Mouse (Mus musculus) urinary bladder, postnatal 25 days (tissue): ENCODE measurements around the gene Osbpl9.

ENCODE experiments used
- DNase-seq: peaks from one replicate; pipeline ENCODE4 v3.0.0; 2022; ENCODE audit warnings: low spot score

The Osbpl9 gene

DNA sequence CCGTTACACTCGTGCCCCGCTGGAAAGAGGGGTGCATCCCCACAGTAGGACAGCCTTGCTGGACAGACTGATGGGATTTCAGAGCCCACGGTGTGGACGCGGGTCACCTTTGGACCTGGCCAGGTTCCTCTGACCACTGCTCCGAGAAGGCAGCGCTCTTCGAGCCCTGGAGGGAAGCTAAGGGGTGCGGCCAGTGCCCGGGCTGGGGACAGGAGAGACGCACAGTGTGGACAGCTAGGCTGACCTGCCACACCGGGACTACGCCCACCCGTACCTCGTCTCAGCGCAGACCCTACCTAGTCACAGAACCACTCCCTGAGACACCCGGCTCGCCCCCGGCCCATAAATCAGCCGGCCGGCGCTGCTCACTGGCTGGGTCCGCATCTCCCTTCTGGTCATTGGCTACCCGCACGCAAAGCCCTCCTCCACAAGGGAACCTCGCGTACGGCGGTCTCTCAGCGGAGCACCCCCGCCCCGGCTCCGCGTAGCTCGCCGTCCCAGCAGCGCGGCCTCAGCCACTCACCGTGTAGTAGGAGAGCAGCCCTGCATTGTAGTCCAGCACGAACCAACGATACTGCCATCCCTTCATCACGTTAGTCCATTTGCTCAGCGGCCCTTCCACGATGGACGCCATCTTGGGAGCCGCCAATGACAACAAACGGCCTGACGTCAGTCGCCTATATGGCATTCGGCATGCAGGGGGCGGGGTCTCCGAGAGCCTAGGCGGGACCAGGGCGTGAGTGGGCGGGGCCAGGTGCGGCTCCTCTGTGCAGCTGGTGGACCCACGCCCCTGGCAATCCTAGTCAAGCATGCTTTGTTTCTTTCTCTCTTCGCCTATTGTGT, at the start of gene Osbpl9:
TSS of gene Osbpl9 (minus strand) at position 691 of the 843 bp plus-strand sequence.
- peak; percentile 99 for DNase-seq

DNA sequence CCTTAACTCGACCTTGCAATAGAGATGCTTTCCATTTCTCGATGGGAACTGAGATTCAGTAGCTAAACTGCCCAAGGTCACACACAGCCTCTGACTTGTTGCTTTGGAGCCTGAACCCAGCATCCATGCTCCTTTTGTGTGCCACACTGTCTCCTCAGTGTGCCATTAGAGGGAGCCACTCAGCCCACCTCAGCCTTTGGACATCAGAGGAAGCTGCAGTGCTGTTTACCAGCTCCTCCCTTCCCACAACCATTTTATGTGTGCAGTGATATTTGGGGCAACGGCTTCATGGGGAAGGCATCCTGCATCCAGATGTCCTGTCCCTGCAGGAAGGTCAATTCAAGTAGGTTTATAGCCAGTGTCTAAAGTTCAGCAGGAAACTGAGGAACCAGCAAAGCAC, 49.5 kb upstream of the Osbpl9 start:
- DNase-seq = no peak

DNA sequence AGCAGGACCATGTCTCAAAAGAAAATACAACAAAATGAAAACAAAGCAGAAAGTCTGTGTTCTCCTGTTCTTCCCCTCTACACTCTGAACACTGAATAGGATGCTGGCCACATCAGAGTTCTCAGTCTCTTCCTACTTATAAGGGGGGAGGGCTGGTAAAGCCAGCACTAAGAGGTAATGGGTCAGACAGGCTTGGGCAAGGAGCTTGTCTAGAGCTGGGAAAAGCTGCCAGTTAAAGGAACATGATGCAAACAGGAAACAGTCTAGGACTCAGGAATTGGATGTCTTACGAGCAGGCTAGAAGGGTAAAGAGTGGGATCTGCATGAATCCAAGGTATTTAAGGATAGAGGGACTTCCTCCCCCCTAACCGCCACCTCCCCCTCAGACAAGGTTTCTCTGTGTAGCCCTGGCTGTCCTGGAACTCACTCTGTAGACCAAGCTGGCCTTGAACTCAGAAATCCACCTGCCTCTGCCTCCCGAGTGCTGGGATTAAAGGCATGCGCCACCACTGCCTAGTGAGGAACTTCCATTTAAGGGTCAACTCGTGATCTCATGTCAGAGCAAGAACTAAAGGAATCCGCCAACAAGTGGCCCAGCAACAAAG, 43.0 kb upstream of the Osbpl9 start:
- no peak for DNase-seq

DNA sequence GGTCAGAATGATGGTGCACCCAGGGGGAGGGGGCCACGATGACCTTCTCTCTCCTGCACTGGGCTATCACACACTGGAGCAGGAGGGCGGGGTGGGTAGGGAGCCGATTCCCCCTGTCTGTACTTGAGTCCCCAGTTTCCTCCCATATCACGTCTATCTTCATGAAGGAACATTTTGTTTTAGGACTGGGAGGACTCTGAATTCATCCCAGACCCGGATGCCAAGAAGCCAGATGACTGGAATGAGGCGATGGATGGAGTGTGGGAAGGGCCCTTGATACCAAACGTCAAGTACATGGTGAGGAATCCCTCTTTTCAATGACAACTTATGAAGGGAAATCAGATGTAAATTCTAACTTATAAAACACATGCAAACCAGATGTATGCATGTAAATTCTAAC, 42.4 kb upstream of the Osbpl9 start:
- DNase-seq = no peak

DNA sequence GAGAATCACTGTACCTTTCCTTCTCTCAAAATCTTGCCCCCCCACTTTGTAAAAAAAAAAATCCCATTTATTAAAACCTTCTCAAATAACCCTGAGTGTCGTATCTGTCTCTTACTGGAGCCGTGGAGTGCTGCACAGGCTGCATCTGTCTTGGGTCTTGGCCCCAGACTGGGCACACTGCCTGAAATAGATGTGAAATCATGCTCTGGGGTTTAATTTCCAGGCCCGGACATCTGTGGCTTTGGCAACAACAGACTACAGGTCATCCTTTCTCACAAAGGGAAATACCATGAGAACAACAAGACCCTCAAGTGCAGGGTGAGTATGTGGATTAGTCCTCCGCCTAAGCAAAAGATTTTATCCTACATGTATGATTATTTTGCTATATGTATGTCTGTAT, 39.9 kb upstream of the Osbpl9 start:
- peak; percentile 40 for DNase-seq

DNA sequence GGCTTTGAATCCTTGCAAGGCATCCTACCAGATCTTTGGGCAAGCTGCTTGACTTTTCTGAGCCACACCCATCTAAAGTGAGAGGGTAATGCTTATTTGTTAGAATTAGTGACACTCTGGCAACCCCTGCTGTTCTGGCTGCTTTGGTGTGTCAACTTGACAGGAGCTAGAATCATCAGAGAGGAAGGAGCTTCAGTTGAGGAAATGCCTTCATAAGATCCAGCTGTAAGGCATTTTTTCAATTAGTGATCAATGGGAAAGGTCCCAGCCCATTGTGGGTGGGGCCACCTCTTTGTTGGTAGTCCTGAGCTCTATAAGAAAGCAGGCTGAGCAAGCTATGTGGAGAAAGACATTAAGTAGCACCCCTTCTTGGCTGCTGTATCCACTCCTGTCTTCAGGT, 39.1 kb upstream of the Osbpl9 start:
- DNase-seq = no peak

DNA sequence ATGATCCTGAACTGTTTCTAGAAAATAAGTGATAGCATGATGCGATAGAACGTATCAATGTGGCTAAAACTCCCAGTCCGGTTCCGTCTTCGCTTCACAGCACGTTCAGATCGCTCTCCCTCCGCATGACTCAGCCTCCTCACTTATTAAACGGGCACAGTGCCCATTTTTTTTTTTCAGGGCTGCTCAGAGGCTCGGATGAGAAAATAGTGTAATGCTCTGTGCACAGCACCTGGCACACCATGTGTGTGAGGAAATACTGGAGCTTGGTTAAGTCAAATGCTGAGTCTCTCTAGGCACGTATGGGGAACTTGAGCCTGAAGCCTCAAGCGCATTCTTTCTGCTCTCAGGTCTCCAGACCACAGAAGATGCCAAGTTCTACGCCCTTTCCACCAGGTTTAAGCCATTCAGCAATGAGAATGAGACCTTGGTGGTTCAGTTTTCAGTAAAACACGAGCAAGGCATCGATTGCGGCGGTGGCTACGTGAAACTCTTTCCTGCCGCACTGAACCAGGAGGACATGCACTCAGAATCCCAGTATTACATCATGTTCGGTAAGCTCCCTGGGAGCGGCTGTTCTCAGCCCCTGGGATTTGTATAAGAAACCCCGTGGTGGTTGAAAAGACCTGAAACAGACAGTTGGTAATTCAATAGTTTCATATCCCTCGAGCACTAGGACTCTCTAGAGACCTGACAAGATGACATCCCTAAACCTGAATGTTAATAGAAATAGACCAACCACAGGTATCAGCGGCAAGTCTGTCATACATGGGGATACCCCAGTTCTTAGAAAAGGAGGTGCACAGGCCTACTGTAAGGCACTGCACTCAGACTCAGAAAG, 36.6 kb upstream of the Osbpl9 start:
- no peak for DNase-seq

DNA sequence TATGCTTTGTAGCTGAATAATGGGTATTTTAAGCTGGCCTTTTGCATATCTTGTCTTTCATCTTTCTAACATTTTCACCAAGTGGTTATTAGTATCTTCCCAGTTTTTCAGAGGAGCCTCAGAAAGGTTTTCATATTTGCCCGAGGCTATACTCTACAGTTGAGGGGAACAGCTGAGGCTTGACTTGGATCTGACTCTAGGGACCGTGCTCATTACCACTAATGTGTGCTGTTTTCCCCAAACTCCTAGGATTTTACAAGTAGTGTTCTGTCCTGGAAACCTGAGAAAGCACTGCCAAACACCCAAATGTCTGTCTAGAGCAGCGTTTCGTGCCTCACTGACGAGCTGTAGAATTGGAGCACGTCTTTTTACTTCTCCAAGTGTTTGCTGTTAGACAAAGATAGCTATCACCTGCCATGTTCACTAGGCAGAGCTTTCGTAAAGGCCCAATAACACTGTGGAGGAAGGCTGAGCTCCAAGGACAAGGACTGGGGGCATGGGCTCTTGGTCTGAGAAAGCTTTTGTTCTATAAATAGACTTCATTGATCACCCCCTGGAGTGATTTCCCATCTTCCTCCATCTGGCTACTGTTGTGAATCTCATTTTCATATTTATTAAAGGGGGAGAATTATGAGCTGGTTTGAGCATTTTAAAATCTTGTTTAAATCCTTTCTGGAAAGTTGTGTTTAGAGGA, 34.3 kb upstream of the Osbpl9 start:
- no peak for DNase-seq

DNA sequence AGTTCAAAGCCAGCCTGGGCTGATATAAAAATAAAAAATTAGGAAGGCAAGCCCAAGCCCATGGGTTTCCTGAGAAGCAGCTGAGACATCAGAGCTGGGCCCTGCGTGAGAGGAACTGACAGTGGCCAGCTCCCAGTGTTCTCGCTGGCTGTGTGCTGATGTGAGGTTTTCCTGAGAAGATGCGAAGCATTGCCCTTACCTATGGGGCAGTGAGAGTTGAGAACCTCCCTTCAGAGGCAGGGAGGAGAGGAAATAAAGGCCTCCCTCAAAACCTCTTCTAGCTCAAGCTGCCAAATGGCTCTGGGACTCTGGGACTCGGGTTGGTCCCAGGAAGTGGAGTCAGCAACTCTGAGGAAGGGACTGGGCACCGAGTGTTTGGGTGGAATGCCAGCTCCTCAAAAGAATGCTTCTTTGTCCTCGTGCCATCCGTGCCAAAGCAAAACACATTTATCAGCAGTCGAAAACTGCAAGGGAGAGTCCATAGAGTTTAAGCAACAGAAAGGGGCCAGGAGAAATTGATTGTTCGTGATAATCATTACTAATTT, 32.8 kb upstream of the Osbpl9 start:
- DNase-seq = no peak

DNA sequence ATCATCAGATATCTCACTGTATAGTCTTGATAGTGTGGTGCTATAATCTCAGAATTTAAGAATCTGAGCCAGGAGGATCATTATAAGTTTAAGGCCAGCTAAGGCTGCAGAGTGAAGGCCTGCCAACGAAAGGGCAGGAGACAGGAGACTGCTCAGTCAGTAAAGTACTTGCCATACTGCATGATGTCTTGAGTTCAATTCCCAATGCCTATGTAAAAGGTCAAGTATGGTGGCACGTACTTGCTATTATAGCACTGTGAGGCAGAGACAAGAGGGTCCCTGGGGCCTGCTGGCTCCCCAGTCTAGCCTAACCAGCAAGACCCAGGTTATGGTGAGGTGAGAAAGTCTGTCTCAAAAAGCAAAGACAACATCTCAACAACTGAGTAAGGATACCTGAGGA, 32.1 kb upstream of the Osbpl9 start, which contains the start of gene Calr4:
TSS of gene Calr4 (plus strand) at position 301 of the 400 bp plus-strand sequence.
- DNase-seq = no peak

DNA sequence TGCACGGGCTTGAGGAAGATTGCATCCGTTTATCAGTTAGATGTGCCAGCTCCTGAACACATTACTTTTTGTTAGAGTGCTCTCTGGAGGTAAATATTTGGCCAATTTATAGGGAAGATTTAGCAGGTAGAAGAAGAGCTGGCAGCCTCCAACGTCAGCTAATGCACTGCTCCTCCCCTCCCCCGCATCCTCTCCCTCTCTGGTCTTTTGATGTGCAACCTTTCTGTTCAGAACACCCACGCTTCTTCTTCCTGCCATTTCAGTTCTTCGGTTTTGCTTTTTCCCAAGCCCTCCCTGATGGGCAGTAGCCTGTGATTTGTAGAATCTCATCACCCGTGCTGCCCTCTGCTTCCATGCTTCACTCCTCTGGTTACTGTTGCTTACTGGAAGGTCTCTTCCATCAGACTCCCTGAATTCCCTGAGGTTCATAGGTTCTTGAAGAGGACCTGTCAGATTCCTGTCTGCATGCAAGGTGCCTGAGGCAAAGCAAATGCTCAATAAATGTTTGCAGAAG, 27.8 kb upstream of the Osbpl9 start:
- DNase-seq = no peak

DNA sequence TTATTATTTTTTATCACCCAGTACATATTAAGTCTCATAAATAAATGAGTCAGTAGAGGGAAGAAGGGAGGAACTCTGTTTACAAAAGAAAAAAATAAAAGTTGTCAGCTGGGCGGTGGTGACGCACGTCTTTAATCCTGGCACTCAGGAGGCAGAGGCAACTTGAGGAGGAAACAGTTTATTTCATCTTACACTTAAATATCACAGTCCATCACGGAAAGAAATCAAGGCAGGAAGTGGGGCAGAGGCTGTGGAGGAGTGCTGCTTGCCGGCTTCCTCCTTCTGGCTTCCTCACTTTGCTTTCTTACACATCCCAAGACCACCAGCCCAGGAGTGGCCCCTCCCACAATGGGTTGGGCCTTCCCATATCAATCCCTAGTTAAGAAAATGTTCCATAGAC, 24.0 kb upstream of the Osbpl9 start:
- DNase-seq = no peak

DNA sequence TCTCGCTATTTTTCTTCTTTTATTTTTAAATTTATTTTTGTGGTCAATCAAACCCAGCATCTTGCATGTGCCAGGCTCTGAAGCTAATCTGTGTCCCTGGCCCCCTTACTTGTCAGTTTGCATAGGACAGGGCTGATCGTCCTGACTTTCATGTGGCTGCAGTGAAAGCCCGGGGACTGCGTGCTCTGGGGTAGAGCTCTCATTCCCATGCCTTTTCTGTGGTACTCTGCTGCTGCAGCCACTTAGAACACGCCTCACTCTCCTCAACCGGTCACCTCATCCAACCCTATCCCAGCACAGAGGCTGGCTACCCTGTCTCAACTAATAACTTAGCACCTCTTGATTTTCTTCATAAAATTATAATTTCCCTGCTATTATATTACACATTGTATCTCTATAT, 23.5 kb upstream of the Osbpl9 start:
- no peak for DNase-seq

DNA sequence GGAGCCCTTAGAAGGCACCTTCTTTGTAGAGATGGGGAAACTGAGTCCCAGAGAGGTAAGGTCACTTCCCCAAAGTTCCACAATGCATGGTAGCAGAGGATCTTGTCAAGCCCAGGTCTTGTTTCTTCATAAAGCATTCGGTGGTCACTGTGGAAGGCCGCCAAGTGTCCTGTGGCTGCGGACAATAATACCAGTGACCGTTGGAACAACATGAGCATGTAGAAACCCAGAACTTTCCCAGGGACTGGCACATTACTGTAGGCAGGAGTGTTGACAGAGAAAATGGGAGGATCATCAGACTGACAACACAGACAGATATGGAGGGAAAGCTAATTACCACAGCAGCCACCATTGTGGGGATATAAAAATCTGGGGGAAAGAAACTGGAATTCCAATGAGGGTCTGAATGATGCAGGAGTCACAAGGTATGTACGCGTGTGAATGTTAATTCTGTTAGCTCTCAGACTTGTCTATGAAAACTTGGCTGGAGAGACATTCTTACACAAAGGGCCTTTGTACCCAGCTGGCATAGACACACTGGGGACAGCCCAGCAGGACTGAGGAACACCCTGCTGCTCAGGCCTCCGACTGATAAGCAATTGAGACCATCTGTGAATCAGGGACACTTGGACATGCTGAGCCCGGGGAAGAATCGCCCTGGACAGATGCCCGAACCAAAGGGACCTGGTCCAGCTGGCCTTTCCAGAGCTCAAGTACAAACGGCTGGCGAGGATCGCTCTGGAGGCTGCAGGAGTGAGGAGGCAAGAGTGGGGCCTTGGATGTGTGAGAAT, 22.9 kb upstream of the Osbpl9 start:
- DNase-seq = peak; percentile 42

DNA sequence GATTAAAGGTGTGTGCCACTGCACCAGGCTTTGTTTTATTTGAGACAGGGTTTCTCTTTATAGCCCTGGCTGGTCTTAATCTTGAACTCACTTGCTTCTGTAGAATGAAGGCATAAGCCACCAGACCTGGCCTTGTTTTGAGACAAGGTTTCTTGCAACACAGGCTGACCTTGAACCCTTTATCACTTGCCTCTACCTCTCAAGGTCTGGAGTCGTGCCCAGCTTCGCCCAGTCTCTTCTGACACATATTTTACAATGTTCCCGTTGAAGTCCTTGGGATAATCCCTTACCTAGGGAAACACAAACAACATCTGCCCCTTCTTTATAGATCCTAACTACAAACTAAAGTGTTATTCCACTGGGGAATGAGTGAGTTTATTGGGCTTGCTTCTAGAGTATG, 19.9 kb upstream of the Osbpl9 start:
- DNase-seq = no peak

DNA sequence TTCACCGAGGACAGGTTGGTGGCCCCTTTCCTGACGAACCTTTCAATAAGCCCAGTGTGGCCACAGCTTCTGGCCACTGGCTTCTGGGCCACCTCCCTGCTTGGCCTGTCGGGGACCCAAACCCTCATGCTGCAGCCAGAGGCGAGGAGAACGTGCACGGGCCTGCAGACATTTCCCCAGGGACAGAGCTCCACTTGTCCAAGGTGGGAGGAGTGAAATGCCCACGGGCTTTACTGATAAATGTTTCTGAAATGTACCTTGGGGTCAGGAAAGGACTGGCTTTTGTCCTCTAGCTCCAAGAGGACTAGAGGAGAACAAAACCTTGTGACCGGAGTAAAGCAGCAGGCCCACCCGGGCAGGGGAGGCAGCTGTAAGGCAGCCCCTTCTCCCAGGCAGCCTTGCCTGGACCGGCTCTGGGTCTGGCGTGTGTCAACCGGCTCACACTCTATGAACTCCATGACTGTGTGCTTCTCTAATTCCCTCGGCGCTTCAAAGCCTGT, 18.4 kb upstream of the Osbpl9 start:
- DNase-seq = no peak

DNA sequence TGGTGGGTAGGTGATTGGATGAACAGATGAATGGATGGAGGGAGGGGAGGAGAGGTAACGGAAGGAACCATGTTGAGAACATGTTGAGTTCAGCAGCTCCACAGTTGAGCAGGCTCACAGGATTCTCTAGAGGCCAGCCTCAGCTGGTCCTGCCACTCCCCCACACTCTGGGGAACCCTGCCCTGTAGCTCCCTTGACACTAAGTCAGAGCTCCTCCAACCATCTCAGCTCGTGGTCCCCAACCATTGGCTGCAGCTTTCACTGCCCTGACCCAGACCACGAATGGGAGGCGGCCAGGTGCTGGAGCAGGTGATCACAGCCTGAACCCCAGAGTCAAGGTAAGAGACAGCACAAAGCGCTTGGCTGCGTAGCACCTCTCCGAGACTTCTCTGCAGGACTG, 15.9 kb upstream of the Osbpl9 start:
- DNase-seq = no peak

DNA sequence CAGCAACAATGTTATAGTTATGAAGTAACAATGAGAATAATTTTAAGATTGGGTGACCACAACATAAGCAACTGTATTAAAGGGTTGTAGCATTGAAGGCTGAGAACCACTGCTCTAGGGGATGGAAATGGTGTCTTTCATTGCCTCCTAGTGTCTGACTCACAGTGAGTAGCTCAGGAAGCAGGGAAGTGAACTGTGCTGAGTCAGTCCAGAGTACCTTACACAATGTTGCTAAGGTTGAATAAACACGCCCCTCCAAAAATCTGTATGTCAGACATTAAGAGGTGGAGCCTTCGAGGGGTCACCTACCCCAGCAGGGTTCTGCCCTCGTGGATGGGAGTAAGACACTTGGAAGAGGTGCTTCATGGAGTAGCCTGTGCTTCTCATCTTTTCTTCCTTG, 11.9 kb upstream of the Osbpl9 start:
- no peak for DNase-seq

DNA sequence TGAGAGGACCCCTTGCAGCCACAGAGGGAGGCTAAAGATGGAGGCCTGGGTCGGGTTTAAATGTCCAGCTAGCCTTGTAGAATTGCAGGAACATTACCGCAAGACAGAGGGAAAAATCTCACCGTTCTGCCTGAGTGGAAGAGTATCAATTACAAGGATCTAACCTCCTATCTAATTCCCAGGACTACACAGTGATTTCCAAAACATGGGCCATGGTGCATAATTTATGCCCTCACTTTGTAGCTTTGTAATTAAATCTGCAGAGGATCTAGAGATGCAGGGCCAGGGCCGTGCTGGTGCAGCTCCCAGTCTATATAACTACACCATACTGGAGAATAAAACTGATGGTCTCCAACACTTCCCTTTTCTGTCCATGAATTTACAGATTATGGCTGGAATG, 8.8 kb upstream of the Osbpl9 start:
- no peak for DNase-seq

DNA sequence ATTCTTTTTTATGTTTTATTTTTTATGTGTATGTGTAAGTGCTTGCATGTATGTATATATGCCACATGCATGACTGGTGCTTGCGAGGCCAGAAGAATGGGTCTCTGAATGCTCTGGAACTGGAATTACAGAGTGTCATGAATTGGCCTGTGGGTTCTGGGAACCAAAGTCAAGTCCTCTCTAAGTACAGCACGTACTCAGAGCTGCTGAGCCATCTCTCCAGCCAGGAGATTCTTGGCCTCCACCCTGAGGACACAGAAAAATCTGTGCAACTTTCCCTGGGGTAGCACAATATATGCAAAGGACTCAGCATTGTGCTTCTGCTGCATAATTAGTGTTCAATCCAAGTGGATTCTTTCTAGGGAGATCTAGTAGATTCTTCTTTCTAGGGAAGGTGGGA, 8.2 kb upstream of the Osbpl9 start:
- no peak for DNase-seq

DNA sequence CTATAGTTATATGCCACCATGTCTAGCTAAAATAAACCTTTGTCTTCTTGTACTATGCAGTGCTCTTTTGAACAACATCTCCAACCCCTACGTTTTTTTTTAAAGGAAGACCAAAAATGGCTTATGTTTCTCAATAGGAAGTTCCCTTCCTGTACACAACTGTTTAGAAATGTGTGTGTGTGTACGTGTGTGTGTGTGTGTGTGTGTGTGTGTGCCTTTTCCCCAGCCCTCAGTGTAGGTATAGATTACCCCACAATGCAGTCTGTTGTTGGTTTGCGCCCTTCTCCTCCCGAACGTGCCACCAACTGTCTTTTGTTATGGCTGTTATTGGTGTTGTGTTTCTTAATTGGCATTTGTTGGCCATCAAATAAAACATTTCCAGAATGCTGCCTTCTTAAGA, 5.5 kb upstream of the Osbpl9 start:
- DNase-seq = no peak
